Mouse (Mus musculus) liver, adult 2 months (tissue): ENCODE data around the gene Arid3c. TPM values are rescaled to one million over a fixed set of nuclear protein-coding genes. Genes with fewer than 3 reads are reported as not detected.

Experiments
- DNase-seq: peaks from one replicate; pipeline ENCODE4 v3.0.0-alpha.2; 2011; ENCODE audit warnings: low read depth, low spot score; ENCODE audit errors: extremely low read depth
- H3K27ac ChIP-seq: fragments of 200-500 bp; replicated peaks from 2 replicates; pipeline ENCODE4 v1.5.1; 2012; ENCODE audit warnings: low read depth, mild to moderate bottlenecking, control low read depth, inconsistent platforms, low read length; ENCODE audit not compliant: insufficient read depth
- H3K27me3 ChIP-seq: fragments of 200-500 bp; 2 replicates; pipeline ENCODE4 v1.6.1; 2012; ENCODE audit warnings: mild to moderate bottlenecking, moderate library complexity, low read length, inconsistent platforms; ENCODE audit not compliant: control insufficient read depth, insufficient read depth
- H3K36me3 ChIP-seq: fragments of 200-500 bp; 2 replicates; pipeline ENCODE4 v1.6.1; 2012; ENCODE audit warnings: low read length, inconsistent platforms; ENCODE audit not compliant: control insufficient read depth, insufficient read depth
- H3K4me1 ChIP-seq: fragments of 200-500 bp; 2 replicates; pipeline ENCODE4 v1.6.1; 2011; ENCODE audit warnings: low read length; ENCODE audit not compliant: control insufficient read depth, insufficient read depth
- H3K4me3 ChIP-seq: fragments of 200-500 bp; 2 replicates; pipeline ENCODE4 v1.5.1; 2011; ENCODE audit warnings: low read depth, mild to moderate bottlenecking, control low read depth, low read length, moderate library complexity; ENCODE audit not compliant: insufficient read depth
- H3K79me2 ChIP-seq: fragments of 200-500 bp; 2 replicates; pipeline ENCODE4 v1.6.1; 2012; ENCODE audit warnings: inconsistent platforms, mild to moderate bottlenecking, low read length, moderate library complexity; ENCODE audit not compliant: control insufficient read depth, insufficient read depth
- H3K9ac ChIP-seq: fragments of 200-500 bp; 2 replicates; pipeline ENCODE4 v1.6.1; 2012; ENCODE audit warnings: low read depth, mild to moderate bottlenecking, control low read depth, inconsistent platforms, low read length
- CTCF ChIP-seq: fragments of 200-500 bp; IDR thresholded peaks from 2 replicates; pipeline ENCODE4 v1.5.1; 2011; ENCODE audit warnings: low read depth, low read length, control low read depth
- POLR2A ChIP-seq: fragments of 200-500 bp; IDR thresholded peaks from 2 replicates; pipeline ENCODE4 v1.6.1; 2011; ENCODE audit warnings: low read length, control low read depth; ENCODE audit not compliant: insufficient read depth; ENCODE audit errors: extremely low read depth
- WGBS: fragments of 180-500 bp; shearing (Covaris S2); methylation state at CpG from one replicate; pipeline ENCODE4 v1.1.7; 2018; 5-methylcytosine and 5-hydroxymethylcytosine counted together
- polyA plus RNA-seq: library from polyadenylated mRNA; depleted of rRNA; stranded (reverse); fragments of >200 nt; gene quantifications from 2 replicates; pipeline ENCODE4 v1.2.3, GENCODE M21; 2012
- total RNA-seq: library from RNA; depleted of rRNA; stranded (reverse); fragments of >200 nt; gene quantifications from 2 replicates; pipeline ENCODE4 v1.2.3, GENCODE M21; 2014

Gene Arid3c
- total and polyA plus RNA-seq, 2 experiments = not detected

- H3K4me3 ChIP-seq = peak within 1 kb of the TSS; percentile 70
- WGBS = under 1% methylated on average over 61 of the region's 61 CpGs
- H3K9ac ChIP-seq = peak within 1 kb of the TSS; percentile 76
- H3K27ac ChIP-seq = peak within 1 kb of the TSS; percentile 47
- peak; percentile 60; the same call in 1 of the 2 replicates for TF ChIP-seq POLR2A
- peak; percentile 39 for TF ChIP-seq CTCF
- H3K27me3 ChIP-seq = no peaks in the 10 kb centered on the region
- H3K79me2 ChIP-seq = peaks cover 2% of the 10 kb centered on the region; the same call in 1 of the 2 replicates
- H3K4me1 ChIP-seq = peaks cover 10% of the 10 kb centered on the region
- DNase-seq = peak; percentile 37
- H3K36me3 ChIP-seq = no peaks in the 10 kb centered on the region
Measured at GRCm38 (mm10) chr4:41713197-41714067, 17.5 kb downstream of the Arid3c start, which contains the start of gene Rpp25l. Rpp25l (minus strand) TSS chr4:41713534.

GRCm38 (mm10) chr4:41712421-41713196 is 18.3 kb downstream of the Arid3c start:
- H3K27ac ChIP-seq = peak overlapping the region; percentile 47
- TF ChIP-seq CTCF (no peak), POLR2A (no peak)
- peak overlapping the region; percentile 76 for H3K9ac ChIP-seq
- peaks cover 10% of the 10 kb centered on the region for H3K4me1 ChIP-seq
- H3K27me3 ChIP-seq = no peaks in the 10 kb centered on the region
- WGBS = 30% methylated on average over 31 of the region's 31 CpGs
- no peaks in the 10 kb centered on the region for H3K36me3 ChIP-seq
- no peak for DNase-seq
- H3K79me2 ChIP-seq = peaks cover 2% of the 10 kb centered on the region; the same call in 1 of the 2 replicates
- peak overlapping the region; percentile 70 for H3K4me3 ChIP-seq

GRCm38 (mm10) chr4:41711705-41712375 is 19.1 kb downstream of the Arid3c start:
- TF ChIP-seq CTCF = no peak
- TF ChIP-seq POLR2A = no peak
- Histone ChIP-seq H3K9ac (peak overlapping the region; percentile 76), H3K36me3 (no peaks in the 10 kb centered on the region), H3K27me3 (no peaks in the 10 kb centered on the region), H3K79me2 (peaks cover 2% of the 10 kb centered on the region; the same call in 1 of the 2 replicates), H3K4me3 (peak overlapping the region; percentile 34; the same call in 1 of the 2 replicates), H3K4me1 (peaks cover 10% of the 10 kb centered on the region), H3K27ac (no peak overlapping the region)
- DNase-seq = peak; percentile 28
- 50% methylated on average over 16 of the region's 16 CpGs for WGBS

- no peak for DNase-seq
- Histone ChIP-seq H3K4me1 (peaks cover 10% of the 10 kb centered on the region), H3K27ac (no peak overlapping the region), H3K36me3 (no peaks in the 10 kb centered on the region), H3K9ac (no peak overlapping the region), H3K79me2 (peaks cover 2% of the 10 kb centered on the region; the same call in 1 of the 2 replicates), H3K27me3 (no peaks in the 10 kb centered on the region), H3K4me3 (no peak overlapping the region)
- WGBS = 59% methylated on average over 4 of the region's 4 CpGs
- no peak for TF ChIP-seq POLR2A
- TF ChIP-seq CTCF = 0 out of 2 replicates have a peak, but pooled peaks have one; percentile 15
Measured at GRCm38 (mm10) chr4:41710229-41710628, 20.7 kb downstream of the Arid3c start.

- Histone ChIP-seq H3K4me3 (no peak overlapping the region), H3K36me3 (no peaks in the 10 kb centered on the region), H3K4me1 (peaks cover 10% of the 10 kb centered on the region), H3K27ac (no peak overlapping the region), H3K9ac (no peak overlapping the region), H3K79me2 (peaks cover 2% of the 10 kb centered on the region; the same call in 1 of the 2 replicates), H3K27me3 (no peaks in the 10 kb centered on the region)
- WGBS = 37% methylated on average over 8 of the region's 8 CpGs
- TF ChIP-seq POLR2A (no peak), CTCF (no peak)
- DNase-seq = peak; percentile 44
Measured at GRCm38 (mm10) chr4:41708192-41708745, 22.7 kb downstream of the Arid3c start.
